Mouse (Mus musculus) megakaryocyte-erythroid progenitor cell, adult 5 weeks (primary cell): Measurements from ENCODE around the gene Plcd4. TPM values are rescaled to one million over a fixed set of nuclear protein-coding genes. Genes with fewer than 3 reads are reported as not detected.

Experiments used
- polyA plus RNA-seq: library from polyadenylated mRNA; stranded (reverse); fragments of >175 nt; gene quantifications from 2 replicates; pipeline ENCODE4 v1.2.3, GENCODE M21; 2012

Gene Plcd4
- polyA plus RNA-seq, result not detected in 2 replicates

DNA sequence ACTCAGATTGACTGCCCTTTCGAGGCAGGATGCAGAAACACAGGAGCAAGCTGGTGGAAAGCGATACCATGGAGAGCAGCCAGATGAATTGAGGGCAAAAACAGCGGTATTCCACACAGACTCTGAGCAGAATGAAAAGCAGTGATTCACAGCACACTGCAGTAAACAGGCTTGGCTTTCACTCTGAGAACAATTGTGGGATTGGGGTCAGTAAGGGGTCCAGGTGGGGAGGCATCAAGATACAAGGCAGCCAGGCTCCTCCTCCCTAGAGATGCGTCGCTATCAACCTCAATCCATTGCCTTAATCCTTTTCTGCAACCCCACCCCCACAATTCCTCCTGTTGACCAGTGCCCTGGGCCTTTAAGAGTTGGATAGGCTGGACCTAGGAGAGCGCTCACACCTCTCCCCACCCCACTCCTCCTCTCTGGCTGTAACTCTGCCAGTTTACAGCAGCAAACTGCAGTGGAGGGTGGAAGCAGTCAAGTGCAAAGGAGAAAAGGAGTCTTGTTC, at the start of gene Plcd4:
Gene Plcd4 (plus strand): TSS at position 438 of the 511 bp plus-strand sequence.

DNA sequence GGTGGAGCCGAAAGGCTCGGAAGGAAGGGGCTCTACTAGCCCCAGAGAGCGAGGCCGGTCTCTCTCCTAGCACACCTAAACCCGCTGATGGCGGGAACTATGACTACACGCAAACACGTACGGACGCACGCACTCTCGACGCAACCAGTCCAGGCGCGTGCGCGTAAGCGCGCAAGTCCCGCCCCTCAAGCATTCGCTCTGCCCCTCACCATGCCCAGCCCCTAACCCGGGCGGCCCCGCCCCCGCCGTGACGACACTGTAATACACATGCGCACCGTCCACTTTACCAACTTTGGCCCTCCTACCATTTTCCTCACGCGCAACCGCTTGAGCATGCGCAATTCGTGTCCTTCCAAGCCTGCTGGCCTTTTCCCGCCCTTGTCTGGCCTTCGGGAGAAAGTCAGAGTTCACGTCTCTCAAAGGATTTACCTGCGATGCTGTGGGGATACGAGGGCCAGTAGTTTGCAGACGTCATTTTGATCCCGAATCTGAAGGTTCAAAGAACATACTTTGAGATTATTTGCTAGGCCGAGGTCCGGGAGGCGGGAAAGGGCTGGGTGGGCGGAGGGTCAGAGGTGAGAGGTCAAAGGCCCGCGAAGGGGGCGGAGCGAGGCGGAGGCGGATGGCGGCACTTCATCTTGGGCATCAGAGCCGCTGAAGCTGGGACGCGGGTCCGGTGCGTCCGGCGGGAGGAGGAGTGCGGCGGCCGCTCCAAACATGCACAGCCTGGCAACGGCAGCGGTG, 36.8 kb upstream of the Plcd4 start, which contains the start of gene Cnot9:
Gene Cnot9 (plus strand): TSS at position 338 of the 744 bp plus-strand sequence.

DNA sequence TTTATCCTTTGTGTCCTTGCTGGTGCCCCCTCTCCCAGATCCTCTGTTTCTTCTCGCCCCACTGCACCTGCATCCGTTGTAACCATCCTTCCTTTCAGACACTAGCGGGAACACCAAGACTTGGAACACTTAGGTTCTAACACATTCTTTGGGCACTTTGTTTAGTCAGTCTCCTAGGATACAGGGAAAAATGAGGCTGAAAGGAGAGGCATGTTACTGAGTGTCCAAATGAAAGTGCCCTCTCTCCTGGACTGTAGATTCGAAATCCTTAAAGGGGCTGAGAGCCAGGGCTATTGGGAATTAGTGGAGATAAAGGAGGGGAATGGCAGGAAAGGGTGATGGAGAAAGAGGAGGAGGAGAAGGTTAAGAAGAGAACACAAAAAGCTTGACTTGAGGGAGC, 1.5 kb downstream of the Plcd4 start, which contains the start of gene Usp37:
Gene Usp37 (minus strand): TSS at position 101 of the 400 bp plus-strand sequence.

DNA sequence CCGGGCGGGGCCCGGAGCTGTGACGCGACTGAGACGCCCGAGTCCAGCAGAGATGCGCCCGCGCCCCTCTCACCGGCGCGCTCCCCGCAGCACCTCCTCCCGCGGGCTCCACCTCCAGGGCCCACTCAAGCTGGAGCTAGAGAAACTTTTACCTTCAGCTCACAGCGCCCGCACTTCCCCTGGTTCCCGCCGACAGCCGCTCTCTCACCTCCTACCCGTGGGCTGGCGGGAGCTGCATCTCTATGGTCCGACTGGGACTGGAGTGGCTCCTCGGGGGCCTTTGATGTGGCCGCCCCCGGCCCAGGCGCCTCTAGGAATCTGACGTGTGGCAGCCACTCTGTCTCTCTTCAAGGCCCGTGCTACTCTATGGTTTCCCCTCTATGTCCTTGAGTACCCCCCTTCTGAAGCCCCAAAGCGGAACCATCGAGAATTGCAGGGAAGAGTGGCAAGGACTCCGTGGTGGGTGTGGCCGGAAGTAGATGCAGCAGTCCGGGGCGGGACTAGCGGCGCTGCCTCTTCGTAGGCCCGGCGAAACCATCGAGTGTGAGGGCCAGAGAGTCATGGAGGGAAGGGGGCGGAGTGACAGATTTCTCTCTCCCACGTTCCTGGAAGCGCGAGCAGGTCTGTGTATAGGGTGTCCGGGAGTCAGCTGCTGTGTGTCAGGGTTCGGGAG, 45.2 kb downstream of the Plcd4 start, which contains the start of the genes Zfp142 and Bcs1l:
Gene Zfp142 (minus strand): TSS at position 474 of the 673 bp plus-strand sequence.
Gene Bcs1l (plus strand): TSS at position 517 of the 673 bp plus-strand sequence.

DNA sequence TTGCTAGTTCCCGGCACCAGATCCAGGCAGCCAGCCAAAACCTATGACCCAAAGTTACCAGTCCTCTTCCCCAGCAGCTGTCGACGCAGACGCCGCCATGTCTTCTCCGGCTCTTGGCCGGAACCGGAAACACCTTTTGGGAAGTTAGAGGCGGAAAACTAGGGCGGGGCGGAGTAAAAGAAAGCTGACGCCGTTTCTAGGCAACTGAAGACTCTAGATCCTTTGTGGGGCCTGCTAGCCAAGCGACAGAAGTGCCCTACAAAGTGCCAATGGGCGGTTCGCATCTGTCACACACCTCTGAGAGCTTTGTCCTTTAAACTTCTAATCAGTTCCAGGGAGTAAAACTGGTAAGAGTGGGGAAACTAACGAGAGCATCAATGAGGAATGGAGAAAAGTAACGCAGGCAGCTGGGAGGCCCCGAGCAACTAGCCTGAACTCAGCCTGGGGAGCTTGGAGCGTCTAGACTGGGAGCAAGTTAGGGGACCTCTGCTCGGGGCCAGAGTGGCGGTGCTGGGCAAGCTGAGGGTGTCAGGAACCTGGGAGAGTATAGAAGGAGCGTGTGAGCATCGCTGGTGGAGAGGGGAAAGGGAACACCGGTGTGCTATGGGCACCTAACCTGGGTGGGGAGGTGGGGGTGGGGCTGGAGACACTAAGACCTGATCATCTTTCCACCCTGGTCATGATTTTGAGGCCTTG, 58.7 kb downstream of the Plcd4 start, which contains the start of the genes Rnf25 and Stk36:
Gene Rnf25 (minus strand): TSS at position 131 of the 696 bp plus-strand sequence.
Gene Stk36 (plus strand): TSS at position 179 of the 696 bp plus-strand sequence.

Other genes with a start within 250 kb of the Plcd4 start
- gene Tmbim1, start 237.3 kb upstream of the Plcd4 start, polyA plus RNA-seq, result 198 and 265 TPM in 2 replicates
- 0.04 TPM in 1 of 2 replicates, not detected in the other for gene Catip, start 180.8 kb upstream of the Plcd4 start, polyA plus RNA-seq
- 1.4 and 6.6 TPM in 2 replicates for gene Slc11a1, start 167.7 kb upstream of the Plcd4 start, polyA plus RNA-seq
- gene Ctdsp1, start 151.4 kb upstream of the Plcd4 start, polyA plus RNA-seq, result 242 and 273 TPM in 2 replicates
- 0.05 TPM in 1 of 2 replicates, not detected in the other for gene Vil1, start 133.5 kb upstream of the Plcd4 start, polyA plus RNA-seq
- 14.6 and 14.8 TPM in 2 replicates for gene Cnot9, start 36.8 kb upstream of the Plcd4 start, polyA plus RNA-seq
- gene Usp37, start 1.4 kb downstream of the Plcd4 start, polyA plus RNA-seq, result 2.0 and 2.9 TPM in 2 replicates
- gene Zfp142, start 45.4 kb downstream of the Plcd4 start, polyA plus RNA-seq, result 12.2 and 16.2 TPM in 2 replicates
- gene Bcs1l, start 45.4 kb downstream of the Plcd4 start, polyA plus RNA-seq, result 3.9 and 4.0 TPM in 2 replicates
- 10.2 and 12.5 TPM in 2 replicates for gene Rnf25, start 58.5 kb downstream of the Plcd4 start, polyA plus RNA-seq
- 0.04 and 0.17 TPM in 2 replicates for gene Stk36, start 58.6 kb downstream of the Plcd4 start, polyA plus RNA-seq
- gene Ttll4, start 118.9 kb downstream of the Plcd4 start, polyA plus RNA-seq, result 14.3 and 20.3 TPM in 2 replicates
- gene Cyp27a1, start 170.7 kb downstream of the Plcd4 start, polyA plus RNA-seq, result 1.7 and 2.8 TPM in 2 replicates
- not detected in 2 replicates for gene Prkag3, start 206.3 kb downstream of the Plcd4 start, polyA plus RNA-seq
- gene Wnt6, start 229.0 kb downstream of the Plcd4 start, polyA plus RNA-seq, result 0.91 and 1.3 TPM in 2 replicates
- 0.17 and 1.3 TPM in 2 replicates for gene Wnt10a, start 248.6 kb downstream of the Plcd4 start, polyA plus RNA-seq